Mouse (Mus musculus): ENCODE data around the gene C530008M17Rik.

- TF ChIP-seq ZC3H11A (IDR thresholded peaks at IDR 0.05; ENCODE audit: low read depth, low read length) (no peak), CTCF (conservative IDR thresholded peaks at IDR 0.05 in 1 of 2, IDR thresholded peaks at IDR 0.05 in 1 of 2; ENCODE audit: low read depth in 2 of 2, low read length in 2 of 2) (no peak), POLR2AphosphoS2 (IDR thresholded peaks at IDR 0.05; ENCODE audit: low read depth, low read length) (no peak), ZMIZ1 (IDR thresholded peaks at IDR 0.05; ENCODE audit: low read depth, low read length) (no peak), ZNF384 (IDR thresholded peaks at IDR 0.05; ENCODE audit: low read depth, low read length) (no peak), SIN3A (IDR thresholded peaks at IDR 0.05; ENCODE audit: low read length) (no peak), POLR2A (IDR thresholded peaks at IDR 0.05; ENCODE audit: low read depth, low read length) (no peak), MAFK (IDR thresholded peaks at IDR 0.05; ENCODE audit: insufficient replicate concordance, low read length) (no peak), BHLHE40 (IDR thresholded peaks at IDR 0.05; ENCODE audit: low read depth, low read length) (no peak), MAZ (IDR thresholded peaks at IDR 0.05; ENCODE audit: low read depth, low read length) (no peak)
Measured at GRCm38 (mm10) chr5:76858444-76858843, 202.1 kb downstream of the C530008M17Rik start.

Measured in CH12.LX (cell line).